Mouse (Mus musculus): ENCODE data around the gene Efhc1.

- no peak for TF ChIP-seq CTCF (IDR thresholded peaks at IDR 0.05; ENCODE audit: extremely low read depth, insufficient read depth, insufficient read length, insufficient replicate concordance)
- TF ChIP-seq POLR2A (IDR thresholded peaks at IDR 0.05; ENCODE audit: low read depth, low read length), result no peak
Observed at GRCm38 (mm10) chr1:21029000-21029399, 77.6 kb downstream of the Efhc1 start.
